ENCODE assay signal across 1 mouse cellular context in the genomic region with DNA sequence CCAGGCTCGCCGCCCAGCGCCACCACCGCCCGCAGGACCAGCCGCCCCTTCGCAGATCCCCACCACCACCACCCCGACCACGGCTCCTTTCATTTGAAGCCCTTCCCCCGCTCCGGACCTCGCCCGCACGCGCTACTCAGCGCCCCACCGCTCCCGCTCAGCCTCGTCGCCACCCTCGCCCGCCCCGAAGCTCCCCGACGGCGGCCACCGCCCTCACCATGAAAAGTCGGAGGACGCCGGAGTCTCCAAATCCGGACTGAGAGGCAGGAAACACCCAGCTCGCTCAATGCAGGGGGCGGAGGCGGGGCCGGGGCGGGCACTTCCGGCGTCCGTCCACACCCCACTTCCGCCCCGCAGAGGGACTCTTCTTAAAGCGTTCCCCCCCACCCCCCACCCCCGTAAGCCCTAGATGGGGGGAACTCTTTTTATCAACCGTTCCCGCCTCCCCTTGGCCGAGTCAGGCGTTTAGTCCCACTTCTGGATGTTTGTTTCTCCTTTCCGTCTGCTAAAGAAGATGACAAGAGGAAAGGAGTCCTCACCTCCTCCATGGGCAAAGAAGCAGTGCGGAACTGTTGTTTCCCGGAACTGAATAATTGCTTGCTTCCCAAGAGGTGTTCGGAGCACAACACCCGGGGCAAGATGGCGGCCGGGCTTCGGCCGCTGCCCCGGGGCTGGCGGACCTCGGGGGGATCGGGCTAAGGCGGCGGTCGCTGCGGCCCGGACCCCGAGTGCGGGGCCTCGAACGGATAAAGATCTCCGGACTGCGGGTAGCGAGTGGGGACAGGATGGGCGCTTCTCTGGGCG.
TF ChIP-seq lines count a peak whose summit lies in the region.

Gene Kctd10 (minus strand): TSS at position 300 of the 804 bp plus-strand sequence.
Gene Ube3b (plus strand): TSS at position 399 of the 804 bp plus-strand sequence.

TF ChIP-seq in MEL, 35 proteins besides CTCF, POLR2A, EP300 and RAD21 (continued from another document):
- peak; percentile 39; the same call in 1 of the 2 replicates for TF ChIP-seq ELF1 (IDR thresholded peaks at IDR 0.05; ENCODE audit: low read depth, low read length)
- TF ChIP-seq GATA1 (IDR thresholded peaks at IDR 0.05; ENCODE audit: low read depth, low read length) = no peak
- 0 out of 2 replicates have a peak, but pooled peaks have one; percentile 27 for TF ChIP-seq ETS1 (IDR thresholded peaks at IDR 0.05; ENCODE audit: low read depth, low read length)
- TF ChIP-seq MAX (IDR thresholded peaks at IDR 0.05; ENCODE audit: low read length) = no peak
- TF ChIP-seq NELFE (IDR thresholded peaks at IDR 0.05; ENCODE audit: low read depth, low read length) = peak; percentile 84
- peak; percentile 93 for TF ChIP-seq TBP (IDR thresholded peaks at IDR 0.05; ENCODE audit: low read depth, low read length)
- no peak for TF ChIP-seq TAL1 (IDR thresholded peaks at IDR 0.05; ENCODE audit: low read length)
- TF ChIP-seq MYB (IDR thresholded peaks at IDR 0.05; ENCODE audit: low read depth, low read length) = no peak
